Mouse (Mus musculus) gonadal fat pad, adult 2 months (tissue): ENCODE measurements at regions not wholly inside any gene's neighbourhood (a gene's known extent, or its start where the extent isn't known, plus 50 kb on each side); places are given as distances from the start of the nearest gene placed in this dataset.
"Not testable (repeated sequence)": the region's sequence is repeated elsewhere in the genome, so short reads cannot be mapped to it uniquely, and the experiment has no call there.

Experiments
- DNase-seq: peaks from one replicate; pipeline ENCODE4 v3.0.0-alpha.2; 2012; ENCODE audit warnings: low read depth

DNA sequence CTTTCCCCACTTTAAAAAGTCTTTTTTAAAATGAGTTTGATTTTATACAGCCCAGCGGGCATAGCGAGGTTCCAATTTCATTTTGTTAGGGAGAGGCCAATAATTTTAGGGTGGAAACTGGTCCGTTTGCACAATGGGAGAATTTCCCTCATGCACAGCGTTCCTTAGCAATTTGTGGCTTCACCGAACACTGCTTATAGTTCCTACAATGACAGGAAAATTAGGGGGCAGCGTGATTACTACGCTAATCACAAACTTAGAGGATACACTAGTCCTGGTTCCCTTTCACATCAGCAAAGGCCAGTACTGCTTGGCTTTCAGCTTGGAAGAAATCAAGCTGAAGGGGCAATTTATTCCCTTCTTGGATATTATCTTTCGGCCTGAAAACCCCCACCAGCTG lies 745.1 kb upstream of the Gm19410 start:
- DNase-seq = no peak

GRCm38 (mm10) chr8:35022649-35023048 lies 742.9 kb upstream of the Gm19410 start:
- no peak for DNase-seq

DNA sequence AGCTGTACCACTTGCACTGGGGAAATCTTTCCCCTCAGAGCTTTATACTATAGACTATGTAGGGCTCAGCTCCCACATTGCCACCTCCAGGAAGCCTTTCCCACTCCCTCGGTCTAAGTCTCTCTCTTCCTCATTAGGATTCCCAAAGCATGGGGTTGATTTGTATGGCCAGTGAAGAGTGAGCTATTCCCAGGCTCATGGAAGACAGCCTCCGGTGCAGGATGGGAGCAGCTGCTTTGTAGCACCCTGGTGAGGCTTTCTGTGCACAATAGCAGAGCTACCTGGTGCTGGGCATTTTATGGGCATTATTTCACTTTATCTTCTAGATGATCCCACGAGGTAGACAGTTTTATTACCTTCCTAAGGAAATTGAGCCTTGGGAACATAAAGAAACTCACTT lies 717.8 kb upstream of the Gm19410 start:
- no peak for DNase-seq

DNA sequence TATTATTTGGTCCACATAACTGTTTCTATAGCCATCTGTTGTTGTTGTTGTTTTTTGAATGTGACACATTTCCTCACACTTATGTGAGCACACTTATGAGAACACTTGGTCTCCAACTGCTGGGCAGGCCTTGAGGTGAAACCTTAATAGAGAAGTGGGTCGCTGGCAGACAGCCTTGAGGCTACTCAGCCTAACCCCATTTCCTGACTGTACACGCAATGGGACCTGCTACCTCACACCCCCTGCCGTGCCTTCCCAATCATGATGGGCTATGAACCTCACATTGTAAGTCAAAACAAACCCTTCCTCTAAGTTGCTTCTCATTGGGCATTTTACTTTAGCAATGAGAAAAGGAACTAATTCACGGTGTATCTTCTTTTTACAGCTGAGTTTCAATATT lies 712.1 kb upstream of the Gm19410 start:
- DNase-seq = no peak

DNA sequence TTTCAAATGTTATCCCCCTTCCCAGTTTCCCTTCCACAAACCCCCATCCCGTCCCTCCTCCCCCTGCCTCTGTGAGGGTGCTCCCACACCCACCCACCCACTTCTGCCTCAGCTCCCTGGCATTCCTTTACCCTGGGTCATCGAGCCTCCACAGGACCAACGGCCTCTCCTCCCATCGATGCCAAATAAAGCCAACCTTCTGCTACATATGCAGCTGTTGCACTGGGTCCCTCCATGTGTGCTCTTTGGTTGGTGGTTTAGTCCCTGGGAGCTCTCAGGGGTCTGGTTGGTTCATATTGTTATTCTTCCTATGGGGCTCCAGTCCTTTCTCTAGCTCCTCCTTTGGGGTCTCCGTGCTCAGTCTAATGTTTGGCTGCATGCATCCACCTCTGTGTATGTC lies 704.5 kb upstream of the Gm19410 start:
- DNase-seq = no peak

- no peak for DNase-seq
Observed at GRCm38 (mm10) chr8:35068228-35068627, 697.4 kb upstream of the Gm19410 start.

DNA sequence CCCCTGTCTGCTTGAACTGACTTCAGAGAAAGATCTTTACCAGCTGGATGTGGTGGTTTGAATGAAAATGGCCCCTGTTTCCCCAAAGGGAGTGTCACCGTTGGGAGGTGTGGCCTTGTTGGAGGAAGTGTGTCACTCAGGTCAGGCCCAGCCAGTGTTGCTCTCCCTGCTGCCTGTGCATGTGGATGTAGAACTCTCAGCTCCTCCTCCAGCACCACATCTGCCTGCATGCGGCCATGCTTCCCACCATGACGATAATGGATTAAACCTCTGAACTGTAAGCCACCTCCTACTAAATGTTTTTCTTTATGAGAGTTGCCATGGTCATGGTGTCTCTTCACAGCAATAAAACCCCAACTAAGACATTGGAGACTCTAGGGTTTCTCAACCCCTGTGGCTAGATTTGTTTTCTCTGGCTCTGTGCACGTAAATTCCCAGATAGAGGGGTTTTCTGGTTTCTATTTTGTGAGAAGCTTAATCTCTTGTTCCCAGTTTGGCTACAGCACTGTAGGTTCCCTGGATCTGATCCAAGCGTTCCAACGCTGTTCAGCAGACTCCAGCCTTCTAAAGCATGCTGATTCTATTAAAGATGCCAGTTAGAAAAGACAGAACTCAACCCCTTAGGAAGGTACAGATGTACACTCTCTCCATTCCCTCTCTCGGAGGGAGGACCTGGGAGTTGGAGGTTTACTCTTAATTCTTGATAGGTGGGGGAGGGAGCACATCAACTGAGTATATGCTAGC lies 695.2 kb upstream of the Gm19410 start:
- no peak for DNase-seq

DNA sequence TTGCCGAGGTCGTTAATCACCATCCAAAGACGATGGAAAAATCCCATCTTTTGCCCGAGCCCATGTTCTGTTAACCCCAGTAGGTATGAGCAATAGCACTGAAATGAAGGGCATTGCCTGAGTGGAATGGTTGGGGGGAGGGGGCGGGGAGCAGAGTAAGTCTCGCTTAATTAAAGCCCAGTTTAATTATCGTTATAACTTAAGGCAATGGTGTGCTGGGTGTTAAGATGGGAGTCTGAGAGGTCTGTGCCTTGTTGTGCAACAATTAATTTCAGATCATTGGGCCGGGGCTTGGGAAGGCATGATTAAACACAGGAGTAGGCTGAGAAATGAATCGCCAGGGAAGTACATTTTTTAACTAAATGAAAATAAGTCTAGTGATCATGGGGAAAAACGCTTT lies 689.6 kb upstream of the Gm19410 start:
- no peak for DNase-seq

GRCm38 (mm10) chr8:35083161-35083560 lies 682.4 kb upstream of the Gm19410 start:
- no peak for DNase-seq

DNA sequence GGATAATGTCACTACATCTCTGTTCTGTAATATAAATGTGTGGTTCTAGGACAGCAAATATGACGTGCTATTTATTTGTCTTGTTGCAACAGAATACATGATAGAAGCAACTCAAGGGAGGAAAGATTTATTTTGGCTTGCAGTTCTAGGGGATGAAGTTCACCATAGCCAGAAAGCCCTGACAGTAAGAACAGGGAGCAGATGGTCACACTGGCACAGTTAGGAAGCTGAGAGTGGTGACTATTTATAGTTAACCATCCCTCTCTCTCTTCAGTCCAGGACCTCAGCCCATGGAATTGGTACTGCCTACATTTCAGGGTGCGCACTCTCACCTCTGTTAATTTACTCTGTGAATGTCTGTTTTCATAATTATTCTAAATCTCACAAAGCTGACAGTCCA lies 678.5 kb upstream of the Gm19410 start:
- DNase-seq = no peak

- no peak for DNase-seq
Observed at GRCm38 (mm10) chr8:35088380-35089244, 677.0 kb upstream of the Gm19410 start.

GRCm38 (mm10) chr8:35089519-35089918 lies 676.1 kb upstream of the Gm19410 start:
- DNase-seq = no peak

GRCm38 (mm10) chr8:35101701-35102100 lies 663.9 kb upstream of the Gm19410 start:
- no peak for DNase-seq

DNA sequence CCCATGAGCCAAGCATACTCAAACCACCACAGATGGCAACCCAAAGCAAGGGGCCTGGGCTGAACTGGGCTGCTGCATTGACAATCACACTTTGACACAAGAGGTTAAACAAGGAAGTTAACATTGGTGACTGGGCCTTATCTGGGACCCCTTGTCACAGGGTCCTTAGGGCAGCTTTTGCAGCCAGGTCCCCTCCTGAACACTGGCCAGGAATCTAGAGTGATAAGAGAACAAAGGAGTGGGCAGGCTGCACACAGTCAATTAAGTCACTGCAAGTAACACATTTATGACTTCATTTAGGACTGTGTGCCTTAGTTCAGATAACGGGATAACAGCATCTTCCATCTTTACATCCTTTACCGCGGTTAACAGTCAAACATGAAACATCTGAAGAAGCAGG lies 663.5 kb upstream of the Gm19410 start:
- DNase-seq = not testable (repeated sequence)

DNA sequence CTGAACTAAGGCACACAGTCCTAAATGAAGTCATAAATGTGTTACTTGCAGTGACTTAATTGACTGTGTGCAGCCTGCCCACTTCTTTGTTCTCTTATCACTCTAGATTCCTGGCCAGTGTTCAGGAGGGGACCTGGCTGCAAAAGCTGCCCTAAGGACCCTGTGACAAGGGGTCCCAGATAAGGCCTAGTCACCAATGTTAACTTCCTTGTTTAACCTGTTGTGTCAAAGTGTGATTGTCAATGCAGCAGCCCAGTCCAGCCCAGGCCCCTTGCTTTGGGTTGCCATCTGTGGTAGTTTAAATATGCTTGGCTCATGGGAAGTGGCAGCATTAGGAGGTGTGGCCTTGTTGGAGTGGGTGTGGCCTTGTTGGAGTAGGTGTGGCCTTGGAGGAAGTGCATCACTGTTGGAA lies 661.1 kb upstream of the Gm19410 start:
- DNase-seq = not testable (repeated sequence)

- no peak for DNase-seq
Observed at GRCm38 (mm10) chr8:35109506-35110217, 655.9 kb upstream of the Gm19410 start.

- DNase-seq = no peak
Observed at GRCm38 (mm10) chr8:35110286-35110685, 655.3 kb upstream of the Gm19410 start.

DNA sequence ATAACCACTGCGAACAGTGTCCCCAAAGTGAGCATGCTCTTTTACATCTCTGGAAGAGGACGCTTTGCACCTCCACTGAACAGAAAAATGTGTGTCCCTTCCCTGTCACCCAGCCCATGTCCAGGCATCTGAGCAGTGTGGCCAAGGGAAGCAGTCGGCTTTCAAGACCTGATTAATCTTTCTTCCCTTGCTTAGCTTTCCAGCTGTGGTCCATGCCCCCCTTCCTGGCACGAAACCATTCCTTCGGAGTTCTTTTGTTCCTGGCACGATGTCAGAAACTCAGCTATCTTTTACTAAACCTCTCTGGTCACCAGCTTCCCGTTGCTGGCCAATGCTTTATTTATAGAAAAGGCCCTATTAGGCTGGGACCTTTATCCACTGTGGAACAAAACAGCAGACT lies 654.5 kb upstream of the Gm19410 start:
- DNase-seq = no peak

DNA sequence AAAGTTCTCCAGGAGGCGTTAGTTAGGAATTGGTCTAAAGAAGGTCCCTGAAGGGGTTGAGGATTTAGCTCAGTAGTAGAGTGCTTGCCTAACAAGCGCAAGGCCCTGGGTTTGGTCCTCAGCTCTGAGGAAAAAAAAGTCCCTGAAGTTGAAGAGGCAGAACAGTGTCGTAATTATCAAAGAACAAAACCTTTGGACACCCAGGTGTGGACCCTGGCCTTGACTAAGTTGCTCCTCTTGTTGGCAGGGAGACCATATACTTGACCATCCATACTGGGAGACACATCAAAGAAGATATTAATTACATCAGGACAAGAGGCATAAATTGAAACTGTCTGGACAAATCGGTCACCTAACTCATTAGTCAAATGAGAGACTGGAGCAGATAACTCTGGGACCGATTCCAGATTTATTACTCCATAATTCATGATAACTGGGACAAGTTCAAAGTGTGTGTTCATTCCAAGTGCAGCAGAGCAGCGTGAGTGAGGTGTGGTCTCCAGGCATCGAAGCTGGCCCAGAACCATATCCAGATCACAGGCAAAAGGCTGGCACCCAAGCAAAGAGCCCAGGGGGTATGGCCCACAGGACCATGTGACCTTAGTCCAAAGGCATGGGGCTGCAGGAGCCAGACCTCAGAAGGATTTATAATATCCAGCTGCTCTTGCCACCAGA lies 652.9 kb upstream of the Gm19410 start:
- DNase-seq = no peak

DNA sequence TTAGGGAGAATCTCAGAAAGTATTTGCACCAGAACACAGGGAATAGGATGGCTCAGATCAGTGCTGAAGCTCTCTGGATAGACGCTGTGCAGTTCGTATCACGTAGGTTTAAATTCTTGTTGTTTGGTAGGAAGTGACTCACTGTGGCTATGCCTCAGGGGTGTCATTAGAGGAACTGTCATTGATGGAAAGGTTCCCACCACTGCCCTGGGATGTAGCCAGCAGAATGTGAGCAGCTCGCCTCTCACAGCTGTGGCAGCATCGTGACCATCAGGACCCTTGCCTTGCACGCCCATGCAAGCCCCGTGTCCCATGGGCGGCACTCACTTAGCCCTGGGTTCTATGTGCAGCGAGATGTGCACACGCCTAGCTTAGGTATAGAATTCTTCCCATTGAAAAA lies 651.6 kb upstream of the Gm19410 start:
- DNase-seq = no peak

- DNase-seq = no peak
Observed at GRCm38 (mm10) chr8:35120612-35121011, 645.0 kb upstream of the Gm19410 start.

DNA sequence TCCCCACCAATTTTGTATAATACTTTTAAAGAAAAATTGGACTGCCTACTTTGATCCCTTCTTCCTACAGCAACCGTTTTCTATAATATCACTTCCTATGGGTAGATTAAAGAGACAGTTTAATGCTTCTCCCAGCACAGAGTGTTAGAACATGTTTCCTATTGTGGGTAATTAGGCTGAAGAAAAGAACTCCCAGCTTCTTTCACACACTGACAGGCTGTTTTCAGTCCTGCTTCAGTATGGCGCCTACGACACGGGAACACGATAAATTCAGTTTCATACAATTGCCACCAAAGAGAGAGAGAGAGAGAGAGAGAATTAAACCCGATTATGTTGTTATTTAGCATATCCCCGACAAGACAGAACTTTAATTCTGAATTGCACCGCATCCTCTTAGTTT lies 644.5 kb upstream of the Gm19410 start:
- DNase-seq = no peak
